Mouse (Mus musculus) liver, embryonic 14.5 days (tissue): ENCODE results near the gene Cox14.

Source experiments
- CTCF ChIP-seq: IDR thresholded peaks from 2 replicates; pipeline ENCODE4 v1.5.1; 2016; ENCODE audit warnings: antibody characterized with exemption, low read depth, control low read depth
- EP300 ChIP-seq: IDR thresholded peaks from 2 replicates; pipeline ENCODE4 v1.6.1; 2016; ENCODE audit warnings: antibody characterized with exemption, low read depth

- TF ChIP-seq CTCF (no peak), EP300 (no peak)
Observed at GRCm38 (mm10) chr15:99697309-99697708, 28.1 kb upstream of the Cox14 start.
